Mouse (Mus musculus): ENCODE measurements at regions not wholly inside any gene's neighbourhood (a gene's known extent, or its start where the extent isn't known, plus 50 kb on each side); places are given as distances from the start of the nearest gene placed in this dataset.

GRCm38 (mm10) chr2:148503143-148503854 lies 59.9 kb upstream of the Cd93 start:
- DNase-seq: no peak

GRCm38 (mm10) chr2:148502321-148502720 lies 59.0 kb upstream of the Cd93 start:
- no peak for DNase-seq

GRCm38 (mm10) chr2:148500235-148500936 lies 57.0 kb upstream of the Cd93 start:
- no peak for DNase-seq

- DNase-seq: no peak
Observed at GRCm38 (mm10) chr2:148497452-148498302, 54.3 kb upstream of the Cd93 start.

GRCm38 (mm10) chr2:148496151-148497040 lies 53.0 kb upstream of the Cd93 start:
- DNase-seq: no peak

GRCm38 (mm10) chr2:148495485-148495884 lies 52.1 kb upstream of the Cd93 start:
- DNase-seq: no peak

- DNase-seq: no peak
Observed at GRCm38 (mm10) chr2:148493281-148493680, 49.9 kb upstream of the Cd93 start.

All from right cerebral cortex, postnatal 14 days (tissue).